Mouse (Mus musculus) limb, embryonic 15.5 days (tissue): ENCODE measurements at regions not wholly inside any gene's neighbourhood (a gene's known extent, or its start where the extent isn't known, plus 50 kb on each side); places are given as distances from the start of the nearest gene placed in this dataset.

ENCODE experiments used
- ATAC-seq: fragments of 200-750 bp; cut with Nextera tagmentation; 2 replicates; pipeline ENCODE4 v1.8.0; 2017; ENCODE audit warnings: low read depth, moderate TSS enrichment; ENCODE audit not compliant: insufficient number of reproducible peaks, low FRiP score, low TSS enrichment
- H3K27ac ChIP-seq: fragments of 300-500 bp; sonication (generic); 2 replicates; pipeline ENCODE4 v1.5.1; 2015; ENCODE audit warnings: moderate library complexity, mild to moderate bottlenecking, inconsistent platforms
- H3K27me3 ChIP-seq: fragments of 300-500 bp; sonication (generic); 2 replicates; pipeline ENCODE4 v1.6.1; 2015; ENCODE audit warnings: inconsistent platforms
- H3K36me3 ChIP-seq: fragments of 300-500 bp; sonication (generic); 2 replicates; pipeline ENCODE4 v1.6.1; 2015; ENCODE audit warnings: inconsistent platforms
- H3K4me1 ChIP-seq: fragments of 300-500 bp; sonication (generic); 2 replicates; pipeline ENCODE4 v1.6.1; 2015; ENCODE audit warnings: inconsistent platforms
- H3K4me2 ChIP-seq: fragments of 300-500 bp; sonication (generic); 2 replicates; pipeline ENCODE4 v1.6.1; 2015; ENCODE audit warnings: mild to moderate bottlenecking, inconsistent platforms
- H3K4me3 ChIP-seq: fragments of 300-500 bp; sonication (generic); 2 replicates; pipeline ENCODE4 v1.5.1; 2015; ENCODE audit warnings: mild to moderate bottlenecking, inconsistent platforms
- H3K9ac ChIP-seq: fragments of 300-500 bp; sonication (generic); 2 replicates; pipeline ENCODE4 v1.6.1; 2015; ENCODE audit warnings: inconsistent platforms
- H3K9me3 ChIP-seq: fragments of 300-500 bp; sonication (generic); 2 replicates; pipeline ENCODE4 v1.6.1; 2016; ENCODE audit warnings: inconsistent platforms
- whole genome bisulfite sequencing: fragments of 180-500 bp; shearing (Covaris S2); methylation state at CpG from one replicate; pipeline ENCODE4 v1.1.7; 2015; 5-methylcytosine and 5-hydroxymethylcytosine counted together

- no peaks in the 10 kb centered on the region for H3K4me1 ChIP-seq
- WGBS = 63% methylated on average over 8 of the region's 8 CpGs
- H3K4me2 ChIP-seq = no peak overlapping the region
- no peak overlapping the region for H3K9ac ChIP-seq
- H3K9me3 ChIP-seq = no peaks in the 10 kb centered on the region
- ATAC-seq = no peak
- no peak overlapping the region for H3K27ac ChIP-seq
- no peaks in the 10 kb centered on the region for H3K36me3 ChIP-seq
- H3K4me3 ChIP-seq = no peak overlapping the region
- no peaks in the 10 kb centered on the region for H3K27me3 ChIP-seq
Observed at GRCm38 (mm10) chr15:8865089-8865933, 102.4 kb upstream of the Ranbp3l start.

- 68% methylated on average over 11 of the region's 11 CpGs for WGBS
- no peaks in the 10 kb centered on the region for H3K36me3 ChIP-seq
- no peak for ATAC-seq
Observed at GRCm38 (mm10) chr15:8856419-8857084, 111.2 kb upstream of the Ranbp3l start.

GRCm38 (mm10) chr15:8855511-8855910, 112.2 kb upstream of the Ranbp3l start:
- no peaks in the 10 kb centered on the region for H3K27me3 ChIP-seq
- WGBS = 89% methylated on average over 3 of the region's 3 CpGs
- no peaks in the 10 kb centered on the region for H3K36me3 ChIP-seq
- no peak overlapping the region for H3K9ac ChIP-seq
- ATAC-seq = no peak
- peaks cover 7% of the 10 kb centered on the region for H3K4me1 ChIP-seq
- no peak overlapping the region for H3K4me3 ChIP-seq
- no peak overlapping the region for H3K4me2 ChIP-seq
- no peaks in the 10 kb centered on the region for H3K9me3 ChIP-seq
- H3K27ac ChIP-seq = no peak overlapping the region

More at GRCm38 (mm10) chr15:8856419-8857084, 111.2 kb upstream of the Ranbp3l start:
- no peaks in the 10 kb centered on the region for H3K9me3 ChIP-seq
- no peak overlapping the region for H3K27ac ChIP-seq
- H3K4me1 ChIP-seq = peaks cover 7% of the 10 kb centered on the region
- H3K9ac ChIP-seq = no peak overlapping the region
- no peak overlapping the region for H3K4me3 ChIP-seq
- H3K27me3 ChIP-seq = no peaks in the 10 kb centered on the region
- H3K4me2 ChIP-seq = no peak overlapping the region

GRCm38 (mm10) chr15:8854336-8854735, 113.4 kb upstream of the Ranbp3l start:
- Histone ChIP-seq H3K4me3 (no peak overlapping the region), H3K27ac (peak overlapping the region; percentile 59; the same call in 1 of the 2 replicates), H3K9me3 (no peaks in the 10 kb centered on the region), H3K36me3 (no peaks in the 10 kb centered on the region), H3K27me3 (no peaks in the 10 kb centered on the region), H3K4me1 (peaks cover 7% of the 10 kb centered on the region), H3K4me2 (peak overlapping the region; percentile 10; the same call in 1 of the 2 replicates), H3K9ac (no peak overlapping the region)
- 33% methylated on average over 7 of the region's 7 CpGs for WGBS
- ATAC-seq = peak; percentile 58; the same call in 1 of the 2 replicates

GRCm38 (mm10) chr15:8850996-8851395, 116.8 kb upstream of the Ranbp3l start:
- Histone ChIP-seq H3K36me3 (no peaks in the 10 kb centered on the region), H3K4me3 (no peak overlapping the region), H3K27ac (no peak overlapping the region), H3K27me3 (no peaks in the 10 kb centered on the region), H3K9me3 (no peaks in the 10 kb centered on the region), H3K9ac (no peak overlapping the region), H3K4me2 (no peak overlapping the region), H3K4me1 (peaks cover 7% of the 10 kb centered on the region)
- no peak for ATAC-seq
- 94% methylated on average over 1 of the region's 1 CpGs for WGBS

- no peak for ATAC-seq
- Histone ChIP-seq H3K9me3 (no peaks in the 10 kb centered on the region), H3K4me2 (no peak overlapping the region), H3K27me3 (no peaks in the 10 kb centered on the region), H3K9ac (no peak overlapping the region), H3K4me1 (peaks cover 4% of the 10 kb centered on the region), H3K36me3 (no peaks in the 10 kb centered on the region), H3K27ac (no peak overlapping the region), H3K4me3 (no peak overlapping the region)
- WGBS = 43% methylated on average over 5 of the region's 5 CpGs
Observed at GRCm38 (mm10) chr15:8849413-8849812, 118.3 kb upstream of the Ranbp3l start.

- Histone ChIP-seq H3K36me3 (no peaks in the 10 kb centered on the region), H3K9ac (no peak overlapping the region), H3K9me3 (no peaks in the 10 kb centered on the region), H3K27ac (no peak overlapping the region), H3K4me1 (no peaks in the 10 kb centered on the region; the same call in 1 of the 2 replicates), H3K4me2 (no peak overlapping the region), H3K4me3 (no peak overlapping the region), H3K27me3 (no peaks in the 10 kb centered on the region)
- ATAC-seq = no peak
- WGBS = 20% methylated on average over 9 of the region's 9 CpGs
Observed at GRCm38 (mm10) chr15:8842129-8842528, 125.6 kb upstream of the Ranbp3l start.

GRCm38 (mm10) chr15:8839462-8839861, 128.3 kb upstream of the Ranbp3l start:
- Histone ChIP-seq H3K9me3 (no peaks in the 10 kb centered on the region), H3K27me3 (no peaks in the 10 kb centered on the region), H3K27ac (no peak overlapping the region), H3K4me1 (no peaks in the 10 kb centered on the region; the same call in 1 of the 2 replicates), H3K9ac (no peak overlapping the region), H3K4me2 (no peak overlapping the region), H3K36me3 (no peaks in the 10 kb centered on the region), H3K4me3 (no peak overlapping the region)
- no peak for ATAC-seq
- 62% methylated on average over 1 of the region's 1 CpGs for WGBS

- Histone ChIP-seq H3K9me3 (no peaks in the 10 kb centered on the region), H3K4me2 (no peak overlapping the region), H3K4me1 (peaks cover 4% of the 10 kb centered on the region; the same call in 1 of the 2 replicates), H3K9ac (no peak overlapping the region), H3K27me3 (no peaks in the 10 kb centered on the region), H3K36me3 (no peaks in the 10 kb centered on the region), H3K4me3 (no peak overlapping the region), H3K27ac (no peak overlapping the region)
- no peak for ATAC-seq
- WGBS = 80% methylated on average over 4 of the region's 4 CpGs
Observed at GRCm38 (mm10) chr15:8834151-8834550, 123.6 kb upstream of the Slc1a3 start.

GRCm38 (mm10) chr15:8832970-8833369, 122.4 kb upstream of the Slc1a3 start:
- 37% methylated on average over 1 of the region's 1 CpGs for WGBS
- ATAC-seq = no peak

GRCm38 (mm10) chr15:8831720-8832620, 121.4 kb upstream of the Slc1a3 start:
- ATAC-seq = no peak
- Histone ChIP-seq H3K27ac (no peak overlapping the region), H3K4me1 (peaks cover 4% of the 10 kb centered on the region; the same call in 1 of the 2 replicates), H3K9me3 (no peaks in the 10 kb centered on the region), H3K4me2 (no peak overlapping the region), H3K36me3 (no peaks in the 10 kb centered on the region), H3K9ac (no peak overlapping the region), H3K27me3 (no peaks in the 10 kb centered on the region), H3K4me3 (no peak overlapping the region)
- 45% methylated on average over 13 of the region's 13 CpGs for WGBS

More at GRCm38 (mm10) chr15:8832970-8833369, 122.4 kb upstream of the Slc1a3 start:
- Histone ChIP-seq H3K36me3 (no peaks in the 10 kb centered on the region), H3K4me1 (peaks cover 4% of the 10 kb centered on the region; the same call in 1 of the 2 replicates), H3K27me3 (no peaks in the 10 kb centered on the region), H3K9me3 (no peaks in the 10 kb centered on the region), H3K4me2 (no peak overlapping the region), H3K27ac (no peak overlapping the region), H3K9ac (no peak overlapping the region), H3K4me3 (no peak overlapping the region)
